Comparison of ENCODE assay signal across 8 mouse cellular contexts in the genomic region with DNA sequence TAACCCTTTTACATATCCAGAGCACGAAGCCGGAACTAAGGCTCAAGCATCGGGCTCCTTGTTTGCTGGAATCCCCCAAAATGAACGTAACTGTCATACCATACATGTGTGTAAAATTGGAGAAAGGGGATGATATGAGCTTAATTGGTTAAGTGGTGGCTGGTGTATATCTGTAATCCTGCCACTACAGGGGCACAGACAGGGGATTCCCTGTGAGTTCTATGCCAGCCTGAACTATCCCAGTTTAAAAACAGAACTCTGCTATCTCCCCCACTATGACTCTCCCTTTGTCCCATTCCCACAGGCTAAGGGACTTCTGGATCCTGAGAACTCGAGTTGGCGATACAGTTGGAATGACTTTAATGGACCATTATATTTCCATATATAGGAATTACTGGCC.
DNase-seq lines count a peak whose midpoint lies in the region; ATAC-seq and TF ChIP-seq lines count a peak whose summit lies in the region.

No protein-coding gene starts in this region.

- H3K36me3 ChIP-seq in heart, embryonic 10.5 days: no peaks in the 10 kb centered on the region
- H3K36me3 ChIP-seq in forebrain, embryonic 13.5 days (ENCODE audit: poor library complexity, severe bottlenecking): no peaks in the 10 kb centered on the region
- no peaks in the 10 kb centered on the region for H3K36me3 ChIP-seq in liver, embryonic 14.5 days (replicated peaks; ENCODE audit: control insufficient read depth, insufficient read depth, low read depth)

- no peaks in the 10 kb centered on the region for H3K4me1 ChIP-seq in heart, embryonic 10.5 days
- peaks cover 3% of the 10 kb centered on the region; the same call in 1 of the 2 replicates for H3K4me1 ChIP-seq in forebrain, embryonic 13.5 days
- no peaks in the 10 kb centered on the region for H3K4me1 ChIP-seq in liver, embryonic 14.5 days (replicated peaks; ENCODE audit: control insufficient read depth in 2 of 2, insufficient read depth in 2 of 2, low read length in 1 of 2)

- ATAC-seq in forebrain, embryonic 13.5 days: peak; percentile 60
- no peak for ATAC-seq in liver, embryonic 14.5 days (ENCODE audit: insufficient read depth)

- peaks cover 13% of the 10 kb centered on the region; the same call in 1 of the 2 replicates for H3K27me3 ChIP-seq in heart, embryonic 10.5 days (ENCODE audit: insufficient read depth, poor library complexity, severe bottlenecking)
- no peaks in the 10 kb centered on the region for H3K27me3 ChIP-seq in forebrain, embryonic 13.5 days
- no peaks in the 10 kb centered on the region for H3K27me3 ChIP-seq in liver, embryonic 14.5 days (ENCODE audit: control insufficient read depth, insufficient read depth, low read length)

- no peak for TF ChIP-seq EP300 in liver, embryonic 14.5 days (IDR thresholded peaks at IDR 0.05; ENCODE audit: low read depth)

- peak overlapping the region; percentile 45 for H3K4me3 ChIP-seq in heart, embryonic 10.5 days
- peak overlapping the region; percentile 27 for H3K4me3 ChIP-seq in forebrain, embryonic 13.5 days
- H3K4me3 ChIP-seq in liver, embryonic 14.5 days (ENCODE audit: insufficient read depth in 1 of 2, low read depth in 2 of 2, low read length in 2 of 2): peak overlapping the region; percentile 30 to 39; a peak in 3 of 4 replicates

- H3K9me3 ChIP-seq in heart, embryonic 10.5 days: no peaks in the 10 kb centered on the region
- H3K9me3 ChIP-seq in forebrain, embryonic 13.5 days (replicated peaks): no peaks in the 10 kb centered on the region
- H3K9me3 ChIP-seq in liver, embryonic 14.5 days (ENCODE audit: control insufficient read depth, low read length): no peaks in the 10 kb centered on the region

- TF ChIP-seq CTCF in liver, embryonic 14.5 days (IDR thresholded peaks at IDR 0.05; ENCODE audit: low read depth): no peak

- WGBS in heart, embryonic 10.5 days: 38% methylated on average over 6 of the region's 6 CpGs
- WGBS in forebrain, embryonic 13.5 days: 35% methylated on average over 6 of the region's 6 CpGs
- WGBS in liver, embryonic 14.5 days (ENCODE audit: insufficient replicate concordance): 34% methylated on average over 6 of the region's 6 CpGs

- H3K4me2 ChIP-seq in forebrain, embryonic 13.5 days: peak overlapping the region; percentile 48
- H3K4me2 ChIP-seq in liver, embryonic 14.5 days (ENCODE audit: low read depth): peak overlapping the region; percentile 47

- H3K9ac ChIP-seq in forebrain, embryonic 13.5 days: peak overlapping the region; percentile 59
- no peak overlapping the region for H3K9ac ChIP-seq in liver, embryonic 14.5 days (replicated peaks)

- H3K27ac ChIP-seq in heart, embryonic 10.5 days: peak overlapping the region; percentile 69; the same call in 1 of the 2 replicates
- peak overlapping the region; percentile 57; the same call in 1 of the 2 replicates for H3K27ac ChIP-seq in forebrain, embryonic 13.5 days
- no peak overlapping the region for H3K27ac ChIP-seq in liver, embryonic 14.5 days

- DNase-seq in heart, embryonic 10.5 days (ENCODE audit: low spot score): no peak
- DNase-seq in heart, adult 9 months (ENCODE audit: low spot score in 2 of 2): no peak
- peak; percentile 17 for DNase-seq in 3T3-L1 (ENCODE audit: low read depth, low spot score)
- DNase-seq in liver, embryonic 14.5 days (ENCODE audit: low read depth in 3 of 3, low spot score in 3 of 3): no peak
- no peak for DNase-seq in adrenal gland, postnatal 25 days
- no peak for DNase-seq in frontal cortex, adult 2 months (ENCODE audit: extremely low spot score in 1 of 2, low spot score in 1 of 2)
- no peak for DNase-seq in retina, postnatal 1 day
